Mouse (Mus musculus) lung, embryonic 14.5 days (tissue): ENCODE measurements around the gene Lyrm4. TPM values are rescaled to one million over a fixed set of nuclear protein-coding genes. Genes with fewer than 3 reads are reported as not detected.

ENCODE experiments used
- ATAC-seq: fragments of 200-750 bp; cut with Nextera tagmentation; 2 replicates; pipeline ENCODE4 v1.8.0; 2017; ENCODE audit warnings: mild to moderate bottlenecking, moderate TSS enrichment, moderate library complexity; ENCODE audit not compliant: insufficient read depth
- DNase-seq: peaks from one replicate; pipeline ENCODE4 v3.0.0-alpha.2; 2015
- H3K27ac ChIP-seq: fragments of 300-500 bp; sonication (generic); 2 replicates; pipeline ENCODE4 v1.5.1; 2014; ENCODE audit warnings: low read depth, mild to moderate bottlenecking, moderate library complexity
- H3K27me3 ChIP-seq: fragments of 300-500 bp; sonication (generic); 2 replicates; pipeline ENCODE4 v1.6.1; 2014; ENCODE audit warnings: low read length, control low read depth; ENCODE audit not compliant: insufficient read depth
- H3K36me3 ChIP-seq: fragments of 300-500 bp; sonication (generic); 2 replicates; pipeline ENCODE4 v1.6.1; 2014; ENCODE audit warnings: control low read depth; ENCODE audit not compliant: insufficient read depth
- H3K4me1 ChIP-seq: fragments of 300-500 bp; sonication (generic); 2 replicates; pipeline ENCODE4 v1.6.1; 2014; ENCODE audit warnings: antibody characterized with exemption, control low read depth; ENCODE audit not compliant: insufficient read depth
- H3K4me2 ChIP-seq: fragments of 300-500 bp; sonication (generic); 2 replicates; pipeline ENCODE4 v1.6.1; 2014; ENCODE audit warnings: mild to moderate bottlenecking
- H3K4me3 ChIP-seq: fragments of 300-500 bp; sonication (generic); 2 replicates; pipeline ENCODE4 v1.5.1; 2014; ENCODE audit warnings: low read depth, low read length
- H3K9ac ChIP-seq: fragments of 300-500 bp; sonication (generic); 2 replicates; pipeline ENCODE4 v1.6.1; 2014
- H3K9me3 ChIP-seq: fragments of 300-500 bp; sonication (generic); 2 replicates; pipeline ENCODE4 v1.6.1; 2016; ENCODE audit warnings: low read depth, low read length, control low read depth
- CTCF ChIP-seq: IDR thresholded peaks from 2 replicates; pipeline ENCODE4 v1.5.1; 2016; ENCODE audit warnings: antibody characterized with exemption, low read depth
- WGBS: fragments of 180-500 bp; shearing (Covaris S2); extraction: QIAGEN DNeasy Blood & Tissue Kit; methylation state at CpG from one replicate; pipeline ENCODE4 v1.1.7; 2014; 5-methylcytosine and 5-hydroxymethylcytosine counted together
- polyA plus RNA-seq: library from polyadenylated mRNA; unstranded; fragments of >200 nt; fragmentation: Nextera tagmentation; extraction: Ambion mirVana; gene quantifications from 2 replicates; pipeline ENCODE4 v1.2.1, GENCODE M21; 2014

Gene Lyrm4
- polyA plus RNA-seq, result 25.9 and 26.2 TPM in 2 replicates

DNA sequence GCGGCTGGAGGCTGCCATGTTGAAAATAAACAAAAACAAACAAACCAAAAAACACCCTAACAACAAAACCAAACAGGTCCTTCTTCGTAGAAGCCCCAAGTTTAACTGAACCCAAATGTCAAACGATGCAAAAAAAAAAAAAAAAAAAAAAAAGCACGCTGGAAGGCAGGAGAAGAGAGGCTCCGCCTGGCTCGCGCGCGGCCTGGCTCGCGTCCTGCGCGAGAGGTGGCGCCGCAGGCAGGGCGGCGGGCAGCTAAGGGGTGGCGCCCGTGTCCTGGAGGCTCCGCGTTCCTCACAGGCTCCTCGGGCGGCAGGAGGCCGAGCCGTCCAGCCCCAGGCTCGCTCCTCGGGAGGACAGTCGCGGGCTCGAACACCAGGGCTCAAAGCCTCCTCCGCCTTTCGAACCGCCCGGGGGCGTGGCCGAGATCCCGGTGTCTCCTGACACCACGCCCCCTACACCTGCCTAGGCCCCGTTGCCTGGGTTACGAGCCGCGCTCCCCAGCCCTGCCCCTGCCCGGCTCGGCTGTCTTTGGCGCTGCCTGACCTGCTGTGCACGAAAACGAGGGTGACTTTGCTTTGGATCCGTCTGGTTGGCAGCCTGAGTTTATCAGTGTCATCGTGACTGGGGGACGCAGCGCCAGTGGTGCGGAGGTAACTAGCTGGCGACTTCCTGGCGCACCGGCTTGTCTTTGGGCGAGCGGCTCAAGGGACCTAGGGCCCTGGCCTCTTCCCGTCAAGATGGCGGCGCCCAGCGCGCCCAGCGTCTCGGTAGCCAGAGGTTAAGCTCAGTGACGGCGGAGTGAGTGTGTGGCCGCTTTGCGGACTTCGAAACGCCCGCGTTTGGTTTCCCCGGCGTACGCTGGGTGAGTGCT is at the start of gene Lyrm4, which contains the start of gene Fars2:
TSS of gene Lyrm4 (minus strand) at position 384 of the 872 bp plus-strand sequence.
TSS of gene Fars2 (plus strand) at position 270 of the 872 bp plus-strand sequence.
- peak; percentile 98 for ATAC-seq
- no peaks in the 10 kb centered on the region for H3K9me3 ChIP-seq
- H3K27me3 ChIP-seq, result no peaks in the 10 kb centered on the region
- peak within 1 kb of the TSS; percentile 66 for H3K9ac ChIP-seq
- H3K4me3 ChIP-seq, result peak within 1 kb of the TSS; percentile 63
- under 1% methylated on average over 74 of the region's 75 CpGs for WGBS
- H3K4me2 ChIP-seq, result peak within 1 kb of the TSS; percentile 81
- peak within 1 kb of the TSS; percentile 95 for H3K27ac ChIP-seq
- peak; percentile 98 for DNase-seq
- TF ChIP-seq CTCF, result no peak
- no peaks in the 10 kb centered on the region for H3K4me1 ChIP-seq
- no peaks in the 10 kb centered on the region for H3K36me3 ChIP-seq

- ATAC-seq, result no peak
- Histone ChIP-seq H3K4me2 (no peak overlapping the region), H3K36me3 (no peaks in the 10 kb centered on the region), H3K4me1 (no peaks in the 10 kb centered on the region), H3K4me3 (no peak overlapping the region), H3K27ac (no peak overlapping the region), H3K9me3 (no peaks in the 10 kb centered on the region), H3K27me3 (no peaks in the 10 kb centered on the region), H3K9ac (no peak overlapping the region)
- 63% methylated on average over 1 of the region's 1 CpGs for WGBS
- DNase-seq, result no peak
- TF ChIP-seq CTCF, result no peak
Observed at GRCm38 (mm10) chr13:36163898-36164297, 46.6 kb upstream of the Lyrm4 start.

GRCm38 (mm10) chr13:36163411-36163810 is 46.1 kb upstream of the Lyrm4 start:
- no peak overlapping the region for H3K4me3 ChIP-seq
- H3K4me2 ChIP-seq, result no peak overlapping the region
- ATAC-seq (no peak), DNase-seq (no peak)
- H3K4me1 ChIP-seq, result no peaks in the 10 kb centered on the region
- no peaks in the 10 kb centered on the region for H3K27me3 ChIP-seq
- H3K9me3 ChIP-seq, result no peaks in the 10 kb centered on the region
- TF ChIP-seq CTCF, result no peak
- no peaks in the 10 kb centered on the region for H3K36me3 ChIP-seq
- no peak overlapping the region for H3K9ac ChIP-seq
- WGBS, result 85% methylated on average over 5 of the region's 5 CpGs
- no peak overlapping the region for H3K27ac ChIP-seq

GRCm38 (mm10) chr13:36156340-36156931 is 39.1 kb upstream of the Lyrm4 start:
- 74% methylated on average over 7 of the region's 7 CpGs for WGBS
- DNase-seq (no peak), ATAC-seq (no peak)
- Histone ChIP-seq H3K4me1 (no peaks in the 10 kb centered on the region), H3K27ac (no peak overlapping the region), H3K27me3 (no peaks in the 10 kb centered on the region), H3K36me3 (no peaks in the 10 kb centered on the region), H3K4me2 (no peak overlapping the region), H3K9me3 (no peaks in the 10 kb centered on the region), H3K4me3 (no peak overlapping the region), H3K9ac (no peak overlapping the region)
- TF ChIP-seq CTCF, result no peak

- Histone ChIP-seq H3K9me3 (no peaks in the 10 kb centered on the region), H3K4me2 (no peak overlapping the region), H3K9ac (no peak overlapping the region), H3K27ac (no peak overlapping the region), H3K27me3 (no peaks in the 10 kb centered on the region), H3K4me1 (no peaks in the 10 kb centered on the region), H3K4me3 (no peak overlapping the region), H3K36me3 (no peaks in the 10 kb centered on the region)
- DNase-seq (peak; percentile 27), ATAC-seq (peak; percentile 21; the same call in 1 of the 2 replicates)
- WGBS, result 61% methylated on average over 5 of the region's 5 CpGs
- TF ChIP-seq CTCF, result no peak
Observed at GRCm38 (mm10) chr13:36152728-36153498, 35.6 kb upstream of the Lyrm4 start.

GRCm38 (mm10) chr13:36150272-36150671 is 32.9 kb upstream of the Lyrm4 start:
- ATAC-seq (no peak), DNase-seq (no peak)
- TF ChIP-seq CTCF, result no peak
- 41% methylated on average over 5 of the region's 5 CpGs for WGBS
- no peaks in the 10 kb centered on the region for H3K4me1 ChIP-seq
- no peaks in the 10 kb centered on the region for H3K9me3 ChIP-seq
- no peak overlapping the region for H3K4me3 ChIP-seq
- no peak overlapping the region for H3K9ac ChIP-seq
- H3K4me2 ChIP-seq, result no peak overlapping the region
- H3K36me3 ChIP-seq, result no peaks in the 10 kb centered on the region
- H3K27ac ChIP-seq, result no peak overlapping the region
- no peaks in the 10 kb centered on the region for H3K27me3 ChIP-seq
